Mouse (Mus musculus) pancreas, adult 10 weeks (tissue): Measurements from ENCODE around the gene Apol9a. TPM values are rescaled to one million over a fixed set of nuclear protein-coding genes. Genes with fewer than 3 reads are reported as not detected.

Experiments used
- polyA plus RNA-seq: library from polyadenylated mRNA; stranded (reverse); fragments of 350-450 nt; fragmentation: Illumina TruSeq; extraction: RNeasy Lipid Tissue Mini Kit (QIAGEN cat#74804); gene quantifications from one replicate; pipeline ENCODE4 v1.2.3, GENCODE M21; 2015; ENCODE audit warnings: low read depth, low replicate concordance; ENCODE audit not compliant: insufficient read depth

Gene Apol9a
- polyA plus RNA-seq: 4.4 TPM

GRCm38 (mm10) chr15:77411035-77411434, at the start of gene Apol9a:
Gene Apol9a, minus strand, starts transcription at chr15:77411135.

DNA sequence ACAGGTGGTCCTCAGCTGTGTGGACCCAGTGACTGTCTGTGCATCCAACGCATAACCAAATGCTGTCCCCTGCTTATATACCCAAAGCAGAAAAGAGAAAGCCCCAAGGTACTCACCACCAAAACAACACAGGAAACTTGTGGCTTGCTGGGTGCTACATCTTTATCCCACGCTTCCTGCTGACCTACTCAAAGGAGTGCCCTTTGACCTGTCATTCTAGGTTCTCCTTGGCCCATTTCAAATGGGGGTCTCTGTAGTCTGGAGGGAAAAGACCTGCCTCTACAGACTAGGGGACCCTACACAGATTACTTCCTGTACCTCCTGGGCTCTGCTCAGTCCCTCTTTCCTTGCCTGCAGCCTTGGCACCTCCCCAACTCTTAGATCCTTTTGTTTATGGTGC, 36.5 kb upstream of the Apol9a start, which contains the start of gene Apol7b:
Gene Apol7b (minus strand): TSS at position 101 of the 400 bp plus-strand sequence.

GRCm38 (mm10) chr15:77399027-77399426, 11.9 kb downstream of the Apol9a start, which contains the start of gene Apol7a:
Gene Apol7a, minus strand, starts transcription at chr15:77399110.

Other genes with a start within 250 kb of the Apol9a start
- 5.7 TPM for gene Rbfox2, start 104.1 kb downstream of the Apol9a start, polyA plus RNA-seq
- gene Apol7a, start 12.0 kb downstream of the Apol9a start, polyA plus RNA-seq: 15.8 TPM
- not detected for gene Apol7b, start 36.4 kb upstream of the Apol9a start, polyA plus RNA-seq
- gene Apol10a, start 65.9 kb upstream of the Apol9a start, polyA plus RNA-seq: not detected
- not detected for gene Apol11a, start 97.1 kb upstream of the Apol9a start, polyA plus RNA-seq
- not detected for gene Apol7c, start 122.2 kb upstream of the Apol9a start, polyA plus RNA-seq
- gene 1700025B11Rik, start 150.8 kb upstream of the Apol9a start, polyA plus RNA-seq: not detected
- gene Apol10b, start 185.0 kb upstream of the Apol9a start, polyA plus RNA-seq: 1.7 TPM
- gene Gm36245, start 188.1 kb upstream of the Apol9a start, polyA plus RNA-seq: not detected
- gene Apol11b, start 232.2 kb upstream of the Apol9a start, polyA plus RNA-seq: not detected